Comparison of ENCODE assay signal across 10 mouse cellular contexts in the genomic region with DNA sequence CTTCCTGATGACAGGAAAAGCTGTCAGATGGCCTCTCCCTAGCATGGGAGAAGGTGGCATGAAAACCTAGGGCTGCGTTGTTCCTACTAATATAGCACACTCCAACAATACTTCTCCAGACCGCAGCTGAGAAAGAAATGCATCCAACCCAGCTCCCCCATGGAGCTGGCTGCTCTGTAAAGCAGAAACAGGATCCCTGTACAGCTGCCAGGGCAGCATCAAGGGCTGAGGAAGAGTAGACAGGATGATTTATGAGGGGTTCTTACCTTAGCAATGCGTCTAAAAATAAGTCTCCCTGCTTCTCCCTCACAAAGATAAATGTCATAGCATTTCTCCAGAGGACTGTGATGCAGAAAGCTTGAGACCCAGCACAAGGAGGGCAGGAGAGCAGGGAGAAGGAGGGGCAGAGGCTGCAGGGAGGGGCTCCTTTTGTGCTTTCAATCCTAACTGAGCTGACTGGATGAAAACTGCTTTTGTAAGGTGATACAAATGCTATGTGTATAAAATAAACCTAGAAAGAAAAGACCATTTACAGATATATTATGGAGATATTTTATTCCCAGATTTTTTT.
DNase-seq lines count a peak whose midpoint lies in the region; ATAC-seq and TF ChIP-seq lines count a peak whose summit lies in the region.
"Had no signal": no experiment of that assay in that cellular context is flagged by ENCODE, and none has a peak within 500 bp of the region (broad histone marks: within the 10 kb centered on the region; RNA-seq: fewer than 3 reads in every experiment).

No protein-coding gene starts in this region.

- no peaks in the 10 kb centered on the region for H3K27me3 ChIP-seq in kidney, adult 2 months (replicated peaks; ENCODE audit: control insufficient read depth, insufficient read depth, low read length)
- no peaks in the 10 kb centered on the region for H3K27me3 ChIP-seq in hindbrain, embryonic 11.5 days (ENCODE audit: control insufficient read depth, insufficient read depth, low read length)
- H3K27me3 ChIP-seq in midbrain, postnatal 0 days (ENCODE audit: insufficient read depth, low read length), result no peaks in the 10 kb centered on the region

- 21% methylated on average over 3 of the region's 3 CpGs for WGBS in kidney, adult 2 months
- WGBS in hindbrain, embryonic 11.5 days, result 18% methylated on average over 3 of the region's 3 CpGs
- WGBS in midbrain, postnatal 0 days, result 17% methylated on average over 3 of the region's 3 CpGs

- TF ChIP-seq CTCF in kidney, adult 2 months (conservative IDR thresholded peaks at IDR 0.05; ENCODE audit: insufficient read depth, insufficient read length, low read depth, low read length), result no peak
- no peak for TF ChIP-seq CTCF in midbrain, postnatal 0 days (IDR thresholded peaks at IDR 0.05)

- no peaks in the 10 kb centered on the region for H3K4me1 ChIP-seq in kidney, adult 2 months (ENCODE audit: control insufficient read depth, insufficient read depth, low read length)
- peaks cover 3% of the 10 kb centered on the region; the same call in 1 of the 2 replicates for H3K4me1 ChIP-seq in hindbrain, embryonic 11.5 days (replicated peaks; ENCODE audit: control insufficient read depth, insufficient read depth, low read length)
- H3K4me1 ChIP-seq in midbrain, postnatal 0 days (ENCODE audit: insufficient read depth, low read length), result peaks cover 2% of the 10 kb centered on the region; the same call in 1 of the 2 replicates

- no peak overlapping the region for H3K9ac ChIP-seq in hindbrain, embryonic 11.5 days (ENCODE audit: low read depth, low read length)
- no peak overlapping the region for H3K9ac ChIP-seq in midbrain, postnatal 0 days (replicated peaks; ENCODE audit: low read length, poor library complexity, severe bottlenecking)

- no peak overlapping the region for H3K4me3 ChIP-seq in kidney, adult 2 months (ENCODE audit: insufficient read depth, low read depth, low read length)
- H3K4me3 ChIP-seq in hindbrain, embryonic 11.5 days (ENCODE audit: low read depth, low read length), result no peak overlapping the region
- no peak overlapping the region for H3K4me3 ChIP-seq in midbrain, postnatal 0 days (ENCODE audit: low read depth, low read length)
- H3K4me3 ChIP-seq: erythroblast, embryonic 14.5 days had no signal

- no peaks in the 10 kb centered on the region for H3K9me3 ChIP-seq in hindbrain, embryonic 11.5 days (ENCODE audit: control insufficient read depth, low read length)
- no peaks in the 10 kb centered on the region for H3K9me3 ChIP-seq in midbrain, postnatal 0 days (ENCODE audit: low read length)
- H3K9me3 ChIP-seq: G1E had no signal

- H3K36me3 ChIP-seq in kidney, adult 2 months (ENCODE audit: control insufficient read depth, insufficient read depth, low read length), result no peaks in the 10 kb centered on the region
- H3K36me3 ChIP-seq in hindbrain, embryonic 11.5 days (ENCODE audit: control insufficient read depth, insufficient read depth, low read length), result no peaks in the 10 kb centered on the region
- H3K36me3 ChIP-seq in midbrain, postnatal 0 days (ENCODE audit: insufficient read depth, low read length), result peaks cover 3% of the 10 kb centered on the region; the same call in 1 of the 2 replicates

- peak; percentile 14 for DNase-seq in kidney, adult 2 months
- no peak for DNase-seq in kidney, postnatal 25 days
- peak; percentile 59 to 72 for DNase-seq in cerebellum, postnatal 10 days
- DNase-seq in hindbrain, embryonic 11.5 days (ENCODE audit: low spot score), result peak; percentile 25
- peak; percentile 62 for DNase-seq in midbrain, postnatal 0 days (ENCODE audit: low spot score)
- DNase-seq in thymus, postnatal 4 days, result no peak
- DNase-seq in right cerebral cortex, adult 2 months (ENCODE audit: low spot score in 2 of 2), result no peak
- no peak for DNase-seq in frontal cortex, postnatal 36 days (ENCODE audit: low spot score in 2 of 2)

- H3K27ac ChIP-seq in kidney, adult 2 months (ENCODE audit: insufficient read depth, low read depth, low read length), result no peak overlapping the region
- 0 out of 2 replicates have a peak overlapping the region, but pooled peaks have one; percentile 36 for H3K27ac ChIP-seq in hindbrain, embryonic 11.5 days (ENCODE audit: low read depth, low read length)
- no peak overlapping the region for H3K27ac ChIP-seq in midbrain, postnatal 0 days (ENCODE audit: low read depth, low read length)

- peak; percentile 82 for ATAC-seq in hindbrain, embryonic 11.5 days (ENCODE audit: low FRiP score)
- no peak for ATAC-seq in midbrain, postnatal 0 days (ENCODE audit: low FRiP score)

- no peak for TF ChIP-seq POLR2A in kidney, adult 2 months (IDR thresholded peaks at IDR 0.05; ENCODE audit: low read depth, low read length)

- H3K4me2 ChIP-seq in hindbrain, embryonic 11.5 days (replicated peaks; ENCODE audit: low read depth, low read length), result no peak overlapping the region
- no peak overlapping the region for H3K4me2 ChIP-seq in midbrain, postnatal 0 days (ENCODE audit: low read depth, low read length, poor library complexity, severe bottlenecking)

Comparison
In these comparisons a context has a peak if more than half of its experiments do, and no peak if none do; other contexts are left out.
1. DNase-seq: peak in kidney, adult 2 months (single experiment), cerebellum, postnatal 10 days (2 of 2), hindbrain, embryonic 11.5 days (single experiment) and midbrain, postnatal 0 days (single experiment); none in kidney, postnatal 25 days (0 of 2), thymus, postnatal 4 days (single experiment), right cerebral cortex, adult 2 months (0 of 2) and frontal cortex, postnatal 36 days (0 of 2).